Mouse (Mus musculus): ENCODE measurements around the gene Ano10.

Gene Ano10

DNA sequence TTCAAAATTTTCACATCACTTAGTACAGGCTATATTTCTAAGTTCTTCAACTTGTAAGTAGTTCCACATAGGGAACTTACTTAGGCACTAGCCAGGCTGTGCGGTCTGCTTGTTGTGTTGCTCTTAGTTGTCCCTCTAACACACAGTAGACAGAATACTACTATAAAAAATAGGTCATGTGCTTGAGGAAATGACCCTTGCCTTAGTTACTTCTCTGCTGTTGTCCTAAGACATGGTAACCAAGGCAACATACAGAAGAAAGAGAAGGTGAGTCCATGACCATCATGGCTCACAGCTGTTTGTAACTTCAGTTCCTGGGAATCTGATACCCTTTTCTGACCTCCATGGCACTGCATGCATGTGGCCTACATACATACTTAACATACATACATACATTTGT is 139.0 kb downstream of the Ano10 start:
- H3K27me3 ChIP-seq (ENCODE audit: control insufficient read depth, insufficient read depth, low read length, poor library complexity, severe bottlenecking) = no peaks in the 10 kb centered on the region
- peaks cover 7% of the 10 kb centered on the region; the same call in 1 of the 2 replicates for H3K36me3 ChIP-seq (ENCODE audit: control insufficient read depth, insufficient read depth, low read length, poor library complexity, severe bottlenecking)
- no peak for DNase-seq (ENCODE audit: low read depth, low spot score)

DNA sequence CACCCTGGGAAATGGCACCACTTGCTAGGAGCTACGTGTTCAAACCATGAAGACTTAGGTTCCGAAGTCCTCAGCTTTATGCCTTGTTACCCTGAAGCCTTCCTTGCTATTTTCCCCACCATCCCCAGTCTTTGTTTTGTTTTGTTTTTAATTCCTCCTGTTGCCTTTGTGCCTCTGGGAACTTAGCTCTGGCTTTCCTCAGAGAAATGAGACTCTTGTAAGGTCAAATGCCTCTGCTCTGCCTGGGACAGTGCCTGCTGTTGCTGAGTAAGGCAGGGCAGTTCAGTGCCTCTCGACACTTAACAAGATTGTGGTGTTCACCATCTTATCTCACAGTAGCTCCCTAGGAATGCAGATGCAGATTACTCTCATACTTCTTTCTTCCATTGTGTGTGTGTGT is 140.8 kb downstream of the Ano10 start:
- no peaks in the 10 kb centered on the region for H3K27me3 ChIP-seq (ENCODE audit: control insufficient read depth, insufficient read depth, low read length, poor library complexity, severe bottlenecking)
- peaks cover 7% of the 10 kb centered on the region; the same call in 1 of the 2 replicates for H3K36me3 ChIP-seq (ENCODE audit: control insufficient read depth, insufficient read depth, low read length, poor library complexity, severe bottlenecking)
- DNase-seq (ENCODE audit: low read depth, low spot score) = no peak

DNA sequence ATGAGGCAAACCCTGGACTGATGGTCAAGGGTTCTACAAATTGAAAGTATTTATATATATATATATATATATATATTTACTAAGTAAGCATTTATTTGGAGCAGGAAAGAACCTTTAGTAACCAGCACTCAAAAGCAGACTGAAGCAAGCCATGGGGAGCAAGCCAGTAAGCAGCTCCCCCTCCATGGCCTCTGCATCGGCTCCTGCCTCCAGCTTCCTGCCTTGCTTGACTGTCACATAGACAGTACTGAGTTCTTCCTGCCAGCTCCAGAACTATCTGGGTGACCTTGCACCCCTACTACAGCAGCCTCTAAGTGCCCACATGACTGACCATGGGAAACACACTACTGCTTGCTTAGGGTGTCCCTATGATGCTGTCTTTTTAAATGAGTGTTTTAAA is 141.7 kb downstream of the Ano10 start:
- Histone ChIP-seq H3K36me3 (ENCODE audit: control insufficient read depth, insufficient read depth, low read length, poor library complexity, severe bottlenecking) (peaks cover 4% of the 10 kb centered on the region; the same call in 1 of the 2 replicates), H3K27me3 (ENCODE audit: control insufficient read depth, insufficient read depth, low read length, poor library complexity, severe bottlenecking) (no peaks in the 10 kb centered on the region)
- DNase-seq (ENCODE audit: low read depth, low spot score) = no peak

DNA sequence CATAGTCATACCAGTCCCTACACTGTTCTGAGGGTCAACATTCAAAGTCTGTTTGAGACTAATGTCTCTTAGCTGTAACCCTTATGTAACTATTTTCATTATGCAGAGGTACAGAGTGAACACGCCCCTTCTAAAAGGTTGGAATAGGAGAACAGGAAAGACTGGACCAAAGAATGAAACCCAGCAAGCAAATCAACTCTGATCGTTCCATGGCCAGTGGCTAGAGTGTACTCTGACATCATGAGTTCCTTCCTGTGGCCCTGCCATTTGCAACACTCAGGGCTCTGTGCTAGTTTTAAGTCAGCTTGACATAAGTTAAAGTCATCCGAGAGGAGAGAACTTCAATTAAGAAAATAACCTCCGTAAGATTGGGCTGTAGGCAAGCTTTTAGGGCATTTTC is 142.2 kb downstream of the Ano10 start:
- no peaks in the 10 kb centered on the region for H3K27me3 ChIP-seq (ENCODE audit: control insufficient read depth, insufficient read depth, low read length, poor library complexity, severe bottlenecking)
- H3K36me3 ChIP-seq (ENCODE audit: control insufficient read depth, insufficient read depth, low read length, poor library complexity, severe bottlenecking) = peaks cover 1% of the 10 kb centered on the region; the same call in 1 of the 2 replicates
- DNase-seq (ENCODE audit: low read depth, low spot score) = no peak

DNA sequence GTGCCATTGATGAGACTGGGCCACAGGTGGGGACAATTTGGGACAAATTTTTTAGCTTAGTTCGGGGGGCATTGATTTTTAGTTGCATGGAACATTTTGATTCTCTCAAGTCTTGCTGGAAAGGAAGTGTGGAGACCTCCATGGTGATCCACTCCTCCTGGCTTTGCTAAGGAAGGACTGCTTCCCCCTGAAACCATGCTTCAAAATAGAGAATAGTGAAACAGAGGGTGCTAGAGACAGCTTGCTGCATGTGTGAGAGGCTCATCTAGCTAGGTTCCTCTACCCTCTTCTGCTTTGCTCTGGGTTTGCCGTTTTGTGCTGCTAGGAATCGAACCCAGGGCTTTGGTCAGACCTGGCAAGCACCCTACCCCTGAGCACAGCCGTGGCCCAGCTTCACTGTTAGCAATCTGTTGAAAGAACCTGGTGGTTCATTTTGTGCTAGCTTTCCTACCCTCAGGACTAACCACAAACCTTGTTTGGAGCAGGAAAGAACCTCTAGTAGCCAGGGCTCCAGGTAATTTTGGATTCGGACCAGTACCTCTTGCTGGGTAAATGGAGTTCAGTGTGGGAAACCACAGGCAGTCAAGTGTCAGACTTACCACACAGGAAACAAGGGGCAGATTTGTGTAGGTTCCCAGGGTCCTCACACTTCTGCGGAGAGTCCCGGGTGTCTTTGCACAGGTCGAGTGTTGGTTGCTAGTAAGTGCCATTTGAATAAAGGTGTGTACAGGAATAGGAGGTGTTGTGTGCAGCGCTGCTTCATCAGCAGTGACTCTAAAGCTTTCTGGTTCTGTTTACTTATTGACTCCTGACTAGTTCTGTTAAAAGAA is 144.0 kb downstream of the Ano10 start:
- no peaks in the 10 kb centered on the region for H3K27me3 ChIP-seq (ENCODE audit: control insufficient read depth, insufficient read depth, low read length, poor library complexity, severe bottlenecking)
- no peaks in the 10 kb centered on the region for H3K36me3 ChIP-seq (ENCODE audit: control insufficient read depth, insufficient read depth, low read length, poor library complexity, severe bottlenecking)
- peak; percentile 13 for DNase-seq (ENCODE audit: low read depth, low spot score)

DNA sequence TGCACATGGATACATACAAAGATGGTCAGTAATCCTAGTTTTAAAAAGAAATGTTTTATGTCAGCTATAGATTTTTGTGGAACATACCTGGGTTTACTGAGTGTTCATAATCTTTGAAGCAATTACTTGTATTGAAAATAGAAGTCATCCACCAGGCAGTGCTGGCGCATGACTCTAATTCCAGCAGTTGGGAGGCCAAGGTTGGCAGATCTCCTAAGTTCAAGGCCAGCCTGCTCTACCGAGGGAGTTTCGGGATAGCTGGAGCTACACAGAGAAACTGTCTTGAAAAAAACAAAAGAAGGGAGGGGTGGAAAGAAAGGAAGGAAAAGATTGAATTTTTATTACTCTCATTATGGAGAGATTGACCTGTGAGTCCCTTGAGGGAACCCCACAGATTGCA is 145.9 kb downstream of the Ano10 start:
- H3K36me3 ChIP-seq (ENCODE audit: control insufficient read depth, insufficient read depth, low read length, poor library complexity, severe bottlenecking) = peaks cover 3% of the 10 kb centered on the region; the same call in 1 of the 2 replicates
- no peak for DNase-seq (ENCODE audit: low read depth, low spot score)
- no peaks in the 10 kb centered on the region for H3K27me3 ChIP-seq (ENCODE audit: control insufficient read depth, insufficient read depth, low read length, poor library complexity, severe bottlenecking)

DNA sequence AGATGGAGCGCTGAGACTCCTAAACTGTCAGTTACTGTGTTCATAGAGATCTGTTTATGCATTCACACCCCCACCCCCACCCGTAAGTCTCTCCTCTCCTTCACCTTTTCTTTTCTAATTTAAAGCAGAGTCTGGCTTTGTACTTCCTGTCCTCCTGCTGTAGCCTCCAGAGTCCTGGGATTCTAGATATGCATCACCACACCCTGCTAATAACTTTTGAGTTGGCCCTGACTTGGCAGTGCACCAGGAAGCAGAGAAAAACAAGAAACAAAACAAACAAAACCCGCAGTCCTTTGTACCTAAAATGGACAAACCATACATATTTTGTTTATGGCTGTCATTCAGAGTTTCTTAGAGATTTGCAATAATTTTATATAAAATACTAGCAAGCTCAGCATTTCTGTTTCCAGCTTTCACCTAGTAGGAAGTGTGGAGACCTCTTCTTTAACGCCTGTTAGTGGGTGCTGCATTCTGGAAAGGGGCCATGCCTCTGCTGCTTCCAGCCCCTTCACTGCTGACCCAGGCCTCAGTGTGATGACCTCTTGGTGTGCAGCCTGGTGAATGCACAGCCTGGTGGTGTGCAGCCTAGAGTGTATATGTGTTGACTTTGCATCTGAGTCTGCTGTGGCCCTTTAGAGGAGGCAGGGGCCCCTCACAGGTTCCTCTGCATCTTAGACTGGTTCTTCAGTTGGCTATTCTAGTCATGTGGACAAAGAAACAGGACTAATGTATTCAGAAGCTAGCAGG is 147.9 kb downstream of the Ano10 start:
- H3K36me3 ChIP-seq (ENCODE audit: control insufficient read depth, insufficient read depth, low read length, poor library complexity, severe bottlenecking) = peaks cover 5% of the 10 kb centered on the region
- DNase-seq (ENCODE audit: low read depth, low spot score) = no peak
- no peaks in the 10 kb centered on the region for H3K27me3 ChIP-seq (ENCODE audit: control insufficient read depth, insufficient read depth, low read length, poor library complexity, severe bottlenecking)

DNA sequence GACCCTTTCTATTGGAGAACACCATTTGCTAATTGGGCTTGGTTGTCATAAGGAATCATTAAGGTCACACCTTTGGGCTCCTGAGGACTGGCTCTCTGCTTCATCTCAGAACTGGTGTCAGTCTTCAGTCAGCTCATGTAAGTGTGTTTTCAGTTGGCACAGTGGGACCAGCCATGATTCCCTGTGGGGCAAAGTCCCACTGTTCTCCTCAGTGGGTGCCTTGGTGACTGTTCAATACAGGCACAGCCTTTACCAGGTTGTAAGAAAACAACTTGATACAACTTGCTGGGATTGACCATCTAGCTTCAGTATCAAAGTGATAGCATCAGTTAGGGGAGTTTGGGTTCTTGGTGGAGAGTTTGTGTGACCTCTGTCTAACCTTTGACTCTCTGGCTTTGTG is 148.5 kb downstream of the Ano10 start:
- H3K27me3 ChIP-seq (ENCODE audit: control insufficient read depth, insufficient read depth, low read length, poor library complexity, severe bottlenecking) = no peaks in the 10 kb centered on the region
- DNase-seq (ENCODE audit: low read depth, low spot score) = no peak
- H3K36me3 ChIP-seq (ENCODE audit: control insufficient read depth, insufficient read depth, low read length, poor library complexity, severe bottlenecking) = peaks cover 5% of the 10 kb centered on the region

DNA sequence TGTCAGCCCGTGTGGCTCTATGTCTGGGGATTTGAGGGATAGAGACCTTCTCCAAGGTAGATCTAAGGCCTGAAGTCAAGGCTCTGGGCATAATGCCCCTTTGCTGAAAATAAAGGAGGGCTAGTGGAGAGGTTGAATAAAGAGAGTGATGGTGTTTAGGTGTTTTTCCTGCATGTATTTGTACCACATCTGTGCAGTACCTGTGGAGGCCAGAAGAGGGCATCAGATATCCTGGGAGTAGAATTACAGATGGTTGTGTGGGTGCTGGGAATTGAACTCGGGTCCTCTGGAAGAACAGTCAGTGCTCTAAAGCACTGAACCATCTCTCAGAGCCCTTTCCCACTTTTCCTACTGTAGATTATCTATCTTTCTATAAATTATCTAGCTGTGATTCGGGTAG is 149.4 kb downstream of the Ano10 start:
- peaks cover 8% of the 10 kb centered on the region for H3K36me3 ChIP-seq (ENCODE audit: control insufficient read depth, insufficient read depth, low read length, poor library complexity, severe bottlenecking)
- H3K27me3 ChIP-seq (ENCODE audit: control insufficient read depth, insufficient read depth, low read length, poor library complexity, severe bottlenecking) = no peaks in the 10 kb centered on the region
- peak; percentile 16 for DNase-seq (ENCODE audit: low read depth, low spot score)

DNA sequence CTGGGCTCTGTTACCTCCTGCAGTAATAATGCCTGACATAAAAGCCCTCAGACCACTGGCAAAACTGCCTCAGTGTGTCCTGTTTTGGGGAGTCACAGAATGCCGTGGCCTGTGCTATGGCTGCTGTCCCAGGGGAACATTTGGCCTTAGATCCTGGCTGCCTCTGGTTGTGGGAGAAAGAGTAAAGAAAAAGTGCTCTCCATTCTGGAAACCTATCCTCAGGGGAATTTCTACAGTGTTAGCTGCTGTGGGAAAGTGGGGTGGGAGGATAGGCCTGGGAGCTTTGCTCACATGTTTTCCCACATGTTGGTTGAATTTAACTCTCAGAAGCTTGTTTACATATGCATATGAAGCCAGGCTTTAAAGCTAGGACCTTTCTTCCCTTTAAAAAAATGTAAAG is 151.0 kb downstream of the Ano10 start:
- Histone ChIP-seq H3K27me3 (ENCODE audit: control insufficient read depth, insufficient read depth, low read length, poor library complexity, severe bottlenecking) (no peaks in the 10 kb centered on the region), H3K36me3 (ENCODE audit: control insufficient read depth, insufficient read depth, low read length, poor library complexity, severe bottlenecking) (peaks cover 8% of the 10 kb centered on the region)
- DNase-seq (ENCODE audit: low read depth, low spot score) = no peak

DNA sequence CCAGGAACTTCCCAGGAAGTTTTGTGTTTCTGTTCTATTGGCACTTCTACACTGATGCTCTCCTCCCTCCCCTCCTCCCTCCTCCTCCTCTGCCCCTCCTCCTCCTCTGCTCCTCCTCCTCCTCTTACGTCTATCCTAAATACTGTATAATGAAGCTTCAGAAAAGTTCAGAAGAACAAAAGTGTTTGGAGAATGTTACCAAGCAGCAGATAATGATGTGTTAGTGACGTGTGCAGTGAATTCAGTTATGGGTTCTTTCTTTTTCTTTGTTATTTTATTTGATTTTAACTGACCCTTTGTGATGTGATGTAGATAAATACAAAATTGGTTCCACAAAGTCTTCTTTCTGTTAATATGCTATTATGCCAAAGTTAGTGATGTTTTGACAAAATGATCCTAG is 155.0 kb downstream of the Ano10 start:
- DNase-seq (ENCODE audit: low read depth, low spot score) = no peak
- H3K36me3 ChIP-seq (ENCODE audit: control insufficient read depth, insufficient read depth, low read length, poor library complexity, severe bottlenecking) = peaks cover 6% of the 10 kb centered on the region
- H3K27me3 ChIP-seq (ENCODE audit: control insufficient read depth, insufficient read depth, low read length, poor library complexity, severe bottlenecking) = no peaks in the 10 kb centered on the region

DNA sequence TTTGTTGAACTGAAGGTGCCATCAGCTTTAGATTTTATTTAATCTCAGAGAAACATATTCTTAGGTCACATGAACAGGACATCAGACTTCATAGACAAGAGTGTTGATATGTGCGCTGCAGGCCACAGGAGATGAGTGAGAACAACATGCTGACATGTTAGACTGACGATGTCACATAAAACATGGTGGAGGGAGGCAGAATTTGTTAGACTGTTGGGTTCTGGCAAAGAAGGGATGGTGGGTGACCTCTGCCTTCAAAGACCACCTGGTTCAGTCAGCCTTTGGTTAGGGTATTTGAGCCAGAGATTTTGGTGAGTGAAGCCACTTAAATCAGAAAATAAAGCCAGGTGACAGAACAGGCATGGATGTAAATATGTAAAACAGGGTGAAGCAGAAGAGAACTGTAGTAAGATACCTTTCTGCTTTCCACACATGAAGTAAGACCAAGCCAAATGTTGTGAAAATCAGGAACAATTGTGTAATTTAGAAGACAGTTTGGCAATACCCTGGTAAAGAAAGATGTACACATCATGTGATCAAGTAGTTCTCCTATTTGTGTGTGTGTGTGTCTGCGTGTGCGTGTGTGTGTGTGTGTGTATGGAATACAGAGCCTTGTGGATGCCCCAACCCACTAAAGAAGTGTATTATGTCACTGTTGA is 155.7 kb downstream of the Ano10 start:
- H3K27me3 ChIP-seq (ENCODE audit: control insufficient read depth, insufficient read depth, low read length, poor library complexity, severe bottlenecking) = no peaks in the 10 kb centered on the region
- no peak for DNase-seq (ENCODE audit: low read depth, low spot score)
- peaks cover 6% of the 10 kb centered on the region for H3K36me3 ChIP-seq (ENCODE audit: control insufficient read depth, insufficient read depth, low read length, poor library complexity, severe bottlenecking)

DNA sequence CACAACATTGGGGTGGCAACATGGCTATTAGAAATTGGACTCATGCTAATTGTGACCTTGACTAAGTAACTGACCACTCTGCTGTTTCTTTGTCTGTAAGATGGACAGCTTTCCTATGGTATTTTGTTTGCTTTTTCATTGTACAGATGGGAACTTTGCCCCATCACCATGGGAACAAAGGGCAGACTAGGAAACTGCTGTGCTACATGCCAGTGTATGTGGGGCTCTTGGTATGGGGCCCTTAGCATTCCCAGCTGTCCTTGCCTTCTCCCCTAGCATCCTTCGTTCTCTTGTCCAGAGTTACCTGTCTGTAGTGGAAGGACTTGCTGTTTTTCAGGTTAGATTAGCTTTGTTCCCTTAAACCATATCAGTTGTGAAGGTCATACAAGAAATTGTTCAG is 156.3 kb downstream of the Ano10 start:
- no peaks in the 10 kb centered on the region for H3K27me3 ChIP-seq (ENCODE audit: control insufficient read depth, insufficient read depth, low read length, poor library complexity, severe bottlenecking)

DNA sequence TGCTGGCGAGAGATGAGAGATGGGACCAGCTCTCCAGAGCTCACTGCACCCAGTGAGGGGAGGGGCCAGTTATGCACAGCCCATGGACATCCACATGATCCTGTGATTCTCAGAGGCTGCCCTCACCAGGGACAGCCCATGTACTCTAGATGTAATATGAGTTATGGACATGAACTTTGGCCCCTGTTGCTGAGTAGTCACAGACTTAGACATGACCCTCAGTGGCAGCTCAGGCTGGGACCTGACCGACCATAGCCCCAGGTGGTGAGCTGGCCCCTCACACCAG is 158.4 kb downstream of the Ano10 start:
- peaks cover 7% of the 10 kb centered on the region for H3K36me3 ChIP-seq (ENCODE audit: control insufficient read depth, insufficient read depth, low read length, poor library complexity, severe bottlenecking)
- H3K27me3 ChIP-seq (ENCODE audit: control insufficient read depth, insufficient read depth, low read length, poor library complexity, severe bottlenecking) = no peaks in the 10 kb centered on the region
- DNase-seq (ENCODE audit: low read depth, low spot score) = no peak

More for the DNA sequence above, 156.3 kb downstream of the Ano10 start:
- peaks cover 6% of the 10 kb centered on the region for H3K36me3 ChIP-seq (ENCODE audit: control insufficient read depth, insufficient read depth, low read length, poor library complexity, severe bottlenecking)
- DNase-seq (ENCODE audit: low read depth, low spot score) = no peak
